Mouse (Mus musculus) testis, adult 10 weeks (tissue): ENCODE data around the gene 2010300C02Rik. TPM values are rescaled to one million over a fixed set of nuclear protein-coding genes. Genes with fewer than 3 reads are reported as not detected.

Source experiments
- polyA plus RNA-seq: library from polyadenylated mRNA; stranded (reverse); fragments of 350-450 nt; fragmentation: Illumina TruSeq; extraction: RNeasy Lipid Tissue Mini Kit (QIAGEN cat#74804); gene quantifications from one replicate; pipeline ENCODE4 v1.2.3, GENCODE M21; 2014; ENCODE audit warnings: low read depth, low replicate concordance

The 2010300C02Rik gene
- 0.56 TPM for polyA plus RNA-seq

DNA sequence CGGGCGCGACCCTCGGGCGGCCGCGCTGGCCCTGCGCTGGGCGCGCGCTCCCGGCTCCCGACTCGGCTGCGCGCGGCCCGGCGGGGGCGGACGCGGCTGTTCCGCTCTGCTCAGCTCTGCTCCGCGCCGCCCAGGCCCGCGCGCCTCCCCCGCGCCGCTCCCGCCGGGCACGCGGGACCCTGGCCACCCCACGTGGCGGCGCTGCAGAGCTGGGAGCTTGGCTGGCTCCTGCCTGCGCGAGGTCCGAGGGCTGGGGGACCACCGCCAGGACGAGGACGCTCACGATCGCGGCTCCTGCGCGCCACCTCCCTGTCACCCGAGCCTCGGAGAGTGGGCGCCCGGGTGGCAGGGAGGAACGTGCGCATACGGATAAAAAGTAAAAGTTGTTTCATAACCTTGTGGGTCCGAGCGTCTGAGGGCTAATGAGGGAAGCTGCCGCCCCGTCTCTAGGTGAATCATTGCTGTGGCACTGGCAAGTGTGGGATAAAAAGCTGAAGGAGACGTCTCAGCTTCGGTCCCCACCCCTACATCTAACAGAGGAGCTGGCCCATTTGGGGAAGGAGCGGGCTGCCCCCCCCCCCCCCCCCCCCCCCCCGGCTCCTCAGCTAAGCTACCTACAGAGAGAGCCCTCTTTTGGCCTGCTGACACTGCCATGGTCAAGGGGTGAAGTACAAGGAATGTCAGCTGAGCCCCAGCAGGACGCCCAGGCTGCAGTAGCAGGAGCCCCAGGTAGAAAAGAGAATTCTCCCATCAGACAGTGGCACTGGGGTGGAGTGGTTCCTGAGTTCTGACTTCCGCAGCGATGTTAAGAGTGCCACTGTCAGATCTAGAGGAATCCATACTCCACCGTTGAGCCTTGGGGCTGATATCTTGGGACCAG, at the start of gene 2010300C02Rik:
Gene 2010300C02Rik, minus strand, starts transcription at position 325 of the 880 bp plus-strand sequence.

Other genes starting within 250 kb of the 2010300C02Rik start
- 16.2 TPM for gene Mgat4a, start 179.1 kb downstream of the 2010300C02Rik start, polyA plus RNA-seq
- 340 TPM for gene Tsga10, start 146.3 kb upstream of the 2010300C02Rik start, polyA plus RNA-seq
- gene Lipt1, start 151.7 kb upstream of the 2010300C02Rik start, polyA plus RNA-seq, result 5.6 TPM
- 9.6 TPM for gene Mitd1, start 170.3 kb upstream of the 2010300C02Rik start, polyA plus RNA-seq
- 209 TPM for gene Mrpl30, start 170.4 kb upstream of the 2010300C02Rik start, polyA plus RNA-seq
- 0.07 TPM for gene Lyg2, start 196.4 kb upstream of the 2010300C02Rik start, polyA plus RNA-seq
- gene Lyg1, start 237.7 kb upstream of the 2010300C02Rik start, polyA plus RNA-seq, result not detected